Mouse (Mus musculus) embryo, embryonic 9.5 days (tissue): ENCODE data around the gene 4933427D14Rik.

Source experiments
- DNase-seq: peaks from one replicate; pipeline ENCODE4 v3.0.0-alpha.2; 2017; ENCODE audit errors: extremely low spot score

Gene 4933427D14Rik

GRCm38 (mm10) chr11:72140198-72140597 is 67.1 kb downstream of the 4933427D14Rik start:
- DNase-seq, result no peak

GRCm38 (mm10) chr11:72136231-72136982 is 70.9 kb downstream of the 4933427D14Rik start:
- no peak for DNase-seq

GRCm38 (mm10) chr11:72135383-72136158 is 71.7 kb downstream of the 4933427D14Rik start, which contains the start of gene Pitpnm3:
Gene Pitpnm3 (minus strand): TSS chr11:72135778.
- DNase-seq, result peak; percentile 46

- DNase-seq, result peak; percentile 24
Observed at GRCm38 (mm10) chr11:72134536-72135382, 72.5 kb downstream of the 4933427D14Rik start.

GRCm38 (mm10) chr11:72133075-72133474 is 74.2 kb downstream of the 4933427D14Rik start:
- no peak for DNase-seq

- DNase-seq, result no peak
Observed at GRCm38 (mm10) chr11:72132266-72132665, 75.0 kb downstream of the 4933427D14Rik start.

GRCm38 (mm10) chr11:72131697-72132096 is 75.6 kb downstream of the 4933427D14Rik start:
- DNase-seq, result no peak

GRCm38 (mm10) chr11:72130905-72131304 is 76.4 kb downstream of the 4933427D14Rik start:
- no peak for DNase-seq

- no peak for DNase-seq
Observed at GRCm38 (mm10) chr11:72130472-72130871, 76.8 kb downstream of the 4933427D14Rik start.

- no peak for DNase-seq
Observed at GRCm38 (mm10) chr11:72130021-72130420, 77.2 kb downstream of the 4933427D14Rik start.

GRCm38 (mm10) chr11:72129032-72129894 is 78.0 kb downstream of the 4933427D14Rik start:
- no peak for DNase-seq

- DNase-seq, result no peak
Observed at GRCm38 (mm10) chr11:72127450-72128189, 79.6 kb downstream of the 4933427D14Rik start.

GRCm38 (mm10) chr11:72125781-72126180 is 81.5 kb downstream of the 4933427D14Rik start:
- DNase-seq, result no peak

- DNase-seq, result no peak
Observed at GRCm38 (mm10) chr11:72123531-72123930, 83.7 kb downstream of the 4933427D14Rik start.

GRCm38 (mm10) chr11:72120354-72120753 is 86.9 kb downstream of the 4933427D14Rik start:
- DNase-seq, result no peak

GRCm38 (mm10) chr11:72118630-72119029 is 88.6 kb downstream of the 4933427D14Rik start:
- no peak for DNase-seq

- no peak for DNase-seq
Observed at GRCm38 (mm10) chr11:72113296-72113695, 94.0 kb downstream of the 4933427D14Rik start.

- DNase-seq, result no peak
Observed at GRCm38 (mm10) chr11:72110726-72111125, 96.5 kb downstream of the 4933427D14Rik start.

- DNase-seq, result no peak
Observed at GRCm38 (mm10) chr11:72104223-72104622, 103.0 kb downstream of the 4933427D14Rik start.
